Mouse (Mus musculus) hematopoietic stem cell, adult 5-6 weeks (primary cell): Measurements from ENCODE around the gene Tfcp2. TPM values are rescaled to one million over a fixed set of nuclear protein-coding genes. Genes with fewer than 3 reads are reported as not detected.

ENCODE experiments used
- ATAC-seq, 2 experiments: fragments of 125-278 bp in 1 of 2; replicated peaks in 1 of 2; 2 replicates each; pipeline ENCODE4 v1.8.0; 2016 to 2017; ENCODE audit warnings: inconsistent platforms in 2 of 2, mild to moderate bottlenecking in 2 of 2, moderate number of reproducible peaks in 2 of 2, low read depth in 1 of 2, moderate TSS enrichment in 1 of 2; ENCODE audit not compliant: low FRiP score in 2 of 2, poor library complexity in 2 of 2, severe bottlenecking in 2 of 2, insufficient read depth in 1 of 2, low TSS enrichment in 1 of 2
- total RNA-seq: library from RNA; stranded (forward); fragments of 172-1452, 232-1000 nt; gene quantifications from 2 replicates; pipeline ENCODE4 v1.2.3, GENCODE M21; 2017

Gene Tfcp2
- 10.9 and 12.4 TPM in 2 replicates for total RNA-seq

DNA sequence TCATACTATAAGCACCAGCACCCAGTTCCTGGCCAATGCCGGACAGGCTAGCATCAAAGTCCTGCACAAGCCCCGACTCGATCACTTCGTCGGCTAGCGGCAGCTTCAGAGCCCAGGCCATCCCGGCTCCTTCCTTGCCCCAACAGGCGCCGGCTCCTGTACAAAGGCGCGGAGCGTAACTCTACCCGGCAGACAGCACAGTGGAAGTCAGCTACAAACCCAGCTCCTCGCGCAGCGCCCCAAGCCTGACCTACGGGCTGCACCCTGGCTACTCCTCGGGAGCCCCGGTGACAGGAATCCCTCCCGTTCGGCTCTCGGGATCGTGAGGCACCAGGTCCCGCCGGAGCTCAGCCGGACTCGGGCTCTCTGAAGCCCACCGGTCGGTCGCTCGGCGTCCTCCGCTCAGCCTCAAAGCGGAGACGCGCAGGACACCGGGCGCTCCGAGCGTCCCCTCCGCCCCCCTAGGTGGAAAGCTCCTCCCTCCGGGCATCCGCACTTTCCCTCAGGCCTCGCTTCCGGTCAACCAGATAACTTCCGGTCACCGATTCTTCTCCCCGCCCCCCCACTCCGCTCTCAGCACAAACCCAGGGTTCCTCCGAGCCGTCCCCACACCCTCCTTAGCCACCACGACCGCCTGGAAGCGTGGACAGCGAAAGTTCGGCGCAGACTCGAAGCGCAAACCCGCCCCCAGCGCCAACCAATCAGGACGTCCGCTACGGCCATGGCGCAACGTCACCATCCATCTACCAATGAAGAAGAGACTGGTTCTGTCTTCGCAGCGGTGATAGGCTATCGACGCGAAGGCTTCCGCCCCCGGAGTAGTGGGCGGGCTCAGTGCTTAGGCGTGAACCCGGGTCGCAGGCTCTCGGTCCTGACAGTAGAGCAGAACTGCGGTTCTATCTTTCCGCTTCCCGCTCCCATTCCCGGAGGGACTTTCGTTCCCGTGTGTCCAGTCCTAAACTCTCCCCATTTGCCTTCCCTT, at the start of gene Tfcp2:
TSS of gene Tfcp2 (minus strand) at position 683 of the 982 bp plus-strand sequence.
- peak; percentile 100 for ATAC-seq

DNA sequence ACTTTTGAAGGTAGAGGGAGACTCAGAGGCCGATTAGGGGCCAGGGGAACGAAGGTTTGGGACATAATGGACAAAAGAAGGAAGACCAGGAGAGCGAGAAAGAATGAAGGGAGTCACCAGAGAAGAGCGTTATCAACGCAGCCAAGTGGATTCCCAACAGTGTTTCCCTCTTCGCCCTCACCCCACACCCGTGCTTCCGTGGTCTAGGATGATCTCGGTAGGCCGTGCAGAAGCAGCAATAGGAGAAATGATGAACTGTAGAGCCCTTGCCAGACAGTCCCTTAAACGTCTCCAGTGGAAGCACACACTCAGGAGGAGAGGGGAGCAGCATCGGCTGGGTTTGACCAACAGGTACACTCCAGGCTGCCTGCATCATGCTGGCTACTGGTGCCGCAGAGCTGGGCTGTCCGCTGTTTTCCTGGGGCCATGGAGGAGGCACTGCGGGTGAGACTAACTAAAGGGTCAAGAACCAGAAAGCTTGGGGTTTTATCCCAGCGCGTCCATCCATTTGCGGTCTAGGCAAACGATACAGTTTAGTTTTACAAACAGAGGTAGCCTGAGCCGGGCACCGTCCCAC, 49.0 kb upstream of the Tfcp2 start:
- ATAC-seq = no peak

DNA sequence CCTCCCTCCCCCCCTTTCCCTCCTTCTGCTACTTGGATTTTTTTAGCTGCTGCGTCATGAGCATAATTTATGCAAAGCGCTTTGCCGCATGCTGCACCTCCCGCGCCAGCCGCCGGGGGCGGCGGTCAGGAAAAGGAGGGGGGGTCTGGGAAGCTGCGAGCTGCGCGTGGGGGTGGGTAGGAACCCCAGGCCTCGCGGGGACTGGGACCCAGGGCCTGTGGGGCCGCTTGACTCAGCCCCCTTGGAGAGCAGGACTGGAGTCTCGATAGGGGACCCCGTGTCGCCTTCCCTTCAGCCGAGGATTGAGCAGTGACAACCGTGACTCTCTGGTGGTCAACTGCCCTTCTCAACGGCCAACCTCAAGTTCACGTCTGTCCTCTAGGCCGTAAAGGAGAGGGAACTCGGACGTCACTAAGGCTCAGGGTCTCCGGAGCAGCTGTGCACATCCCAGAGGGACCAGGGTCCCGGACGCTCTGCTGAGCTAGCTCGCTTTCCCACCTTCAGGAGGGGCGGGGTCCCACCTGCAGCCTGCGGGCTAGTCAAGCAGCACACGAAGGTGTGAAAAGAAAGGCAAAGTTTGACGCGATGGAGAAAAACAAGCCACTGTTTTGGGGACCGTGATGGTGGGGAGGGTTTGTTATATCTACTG, 48.4 kb upstream of the Tfcp2 start:
- peak; percentile 60 to 72 for ATAC-seq

DNA sequence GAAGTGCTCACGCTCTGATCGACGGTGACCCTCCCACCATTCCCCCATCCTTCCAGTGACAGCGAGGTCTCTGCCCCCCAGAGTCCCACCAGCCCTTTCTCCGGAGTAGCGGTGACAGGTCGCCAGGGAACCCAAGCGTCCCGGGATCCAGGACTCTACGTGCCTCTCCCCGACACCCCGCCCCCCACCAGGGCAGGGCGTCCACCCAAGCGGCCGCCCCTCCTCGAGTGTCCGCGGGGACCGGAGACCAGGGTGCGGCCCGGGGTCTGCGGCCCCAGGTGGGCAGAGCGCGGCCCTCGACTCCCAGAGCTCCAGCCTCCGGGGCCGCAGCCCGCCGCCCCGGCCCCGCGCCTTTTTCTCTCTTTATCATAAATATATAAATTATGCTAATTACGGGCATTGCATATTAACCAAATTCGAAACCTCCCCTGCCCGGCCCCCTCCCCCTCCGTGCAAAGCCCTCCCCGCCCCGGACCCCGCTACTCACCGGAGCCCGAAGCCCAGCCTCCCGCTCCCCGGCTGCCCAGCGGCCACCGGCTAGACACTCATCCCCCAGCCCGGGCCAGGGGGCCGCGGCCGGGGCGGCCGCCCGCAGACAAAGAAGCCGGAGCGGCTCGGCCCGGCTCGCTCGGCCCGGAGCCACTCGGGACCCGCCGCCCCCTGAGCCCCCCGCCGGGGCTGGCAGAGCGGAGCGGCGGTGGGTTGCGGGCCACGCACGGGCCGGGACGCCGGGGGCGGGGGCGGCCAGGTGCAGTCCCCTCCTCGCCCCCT, 47.7 kb upstream of the Tfcp2 start, which contains the start of gene Pou6f1:
TSS of gene Pou6f1 (minus strand) at position 709 of the 771 bp plus-strand sequence.
- ATAC-seq = no peak

DNA sequence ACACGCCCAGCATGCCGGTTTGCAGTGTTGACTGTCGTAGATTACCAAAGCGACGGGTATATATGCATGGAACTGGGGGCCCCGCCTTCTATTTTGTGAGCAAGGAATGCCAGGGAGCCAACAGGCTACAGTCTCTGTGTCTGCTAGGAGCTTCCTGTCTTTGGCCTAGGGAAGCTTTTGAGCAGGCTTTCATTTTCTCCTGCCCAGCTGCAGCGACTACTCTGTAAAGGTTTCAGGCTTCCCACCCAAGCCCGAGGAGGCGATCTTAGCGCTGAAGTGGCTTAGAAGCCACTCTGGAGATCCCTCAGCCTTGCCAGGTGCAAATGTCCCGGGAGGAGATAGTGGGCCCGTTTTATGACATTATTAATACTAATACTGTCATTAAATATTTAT, 47.1 kb upstream of the Tfcp2 start:
- ATAC-seq = no peak

DNA sequence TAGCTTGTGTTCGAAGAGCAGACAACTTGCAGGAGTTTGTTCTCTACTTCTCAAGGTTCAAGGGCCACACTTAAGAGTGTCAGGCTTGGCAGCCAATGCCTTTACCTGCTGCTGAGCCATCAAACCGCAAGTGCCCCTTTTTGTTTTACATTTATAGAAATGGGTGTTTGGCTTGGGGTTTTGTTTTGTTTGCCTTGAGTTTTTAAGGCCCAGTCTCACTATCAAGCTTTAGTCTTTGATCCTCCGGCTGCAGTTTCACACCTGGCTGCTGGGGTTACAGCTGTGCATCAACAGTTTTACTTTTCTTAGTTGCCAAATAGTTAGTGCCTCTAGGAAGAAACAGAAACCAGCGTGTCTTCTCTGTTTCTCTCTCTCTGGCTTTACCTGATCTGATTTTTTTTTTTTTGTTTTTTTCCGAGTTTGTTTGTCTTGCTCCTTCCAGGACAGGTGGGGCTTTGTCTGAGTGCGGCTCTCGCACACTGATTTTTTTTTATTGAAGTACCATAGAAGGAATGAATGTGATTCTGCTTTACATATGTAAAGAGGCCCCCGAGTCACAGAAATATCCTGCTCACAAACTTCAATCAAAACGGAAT, 46.6 kb upstream of the Tfcp2 start:
- ATAC-seq = no peak

DNA sequence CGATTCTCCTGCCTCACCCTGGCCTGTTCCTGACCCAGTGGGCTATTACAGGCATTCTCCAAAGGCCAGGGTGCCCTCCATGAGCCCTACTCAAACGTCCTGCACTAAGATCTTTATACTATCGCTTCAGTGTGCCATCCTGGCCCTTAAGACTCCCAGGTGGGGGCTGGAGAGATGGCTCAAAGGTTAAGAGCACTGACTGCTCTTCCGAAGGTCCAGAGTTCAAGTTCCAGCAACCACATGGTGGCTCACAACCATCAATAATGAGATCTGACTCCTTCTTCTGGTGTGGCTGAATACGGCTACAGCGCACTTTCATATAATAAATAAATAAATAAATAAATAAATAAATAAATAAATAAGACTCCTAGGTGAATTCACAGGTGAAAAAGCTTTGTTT, 41.0 kb upstream of the Tfcp2 start:
- ATAC-seq = no peak

DNA sequence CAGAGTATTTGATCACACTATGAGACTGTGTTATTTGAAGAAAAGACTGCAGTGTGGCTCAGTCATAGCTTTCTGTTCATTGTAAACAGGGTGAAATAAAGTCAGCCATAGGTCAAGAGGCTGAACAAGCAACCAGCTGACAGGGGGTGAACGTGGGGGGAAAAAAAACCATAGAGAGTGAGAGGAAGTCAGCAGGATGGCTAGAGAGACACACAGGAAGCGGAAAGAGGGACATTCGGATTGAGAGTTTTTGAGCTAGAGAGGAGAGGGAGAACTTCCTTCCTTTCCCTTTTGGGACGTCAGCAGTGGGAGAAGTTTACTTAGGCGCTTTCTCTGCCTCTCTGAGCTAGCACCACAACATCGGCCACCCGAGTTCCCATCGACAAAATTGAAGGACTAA, 38.6 kb upstream of the Tfcp2 start:
- ATAC-seq = no peak

DNA sequence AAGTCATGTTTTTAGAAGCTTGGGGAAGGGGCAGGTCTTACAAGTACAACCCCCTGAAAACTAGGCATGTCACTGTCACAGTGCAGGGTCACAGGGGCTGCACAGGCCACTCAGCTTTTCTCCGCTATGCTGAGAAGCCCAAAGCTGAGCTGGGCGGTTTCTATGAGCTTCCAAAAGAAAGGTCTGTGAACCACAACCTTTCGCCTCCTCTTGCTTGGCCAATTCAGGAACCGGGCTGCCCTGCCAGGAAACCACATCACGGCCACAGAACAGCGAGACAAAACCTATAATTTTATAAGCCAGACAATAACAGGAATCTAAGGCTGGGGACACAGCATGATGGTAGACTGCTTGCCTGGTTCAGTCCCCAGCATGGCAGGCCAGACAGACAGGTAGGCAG, 36.5 kb upstream of the Tfcp2 start:
- ATAC-seq = peak; percentile 49 to 57; a peak in 1 of 4 replicates

DNA sequence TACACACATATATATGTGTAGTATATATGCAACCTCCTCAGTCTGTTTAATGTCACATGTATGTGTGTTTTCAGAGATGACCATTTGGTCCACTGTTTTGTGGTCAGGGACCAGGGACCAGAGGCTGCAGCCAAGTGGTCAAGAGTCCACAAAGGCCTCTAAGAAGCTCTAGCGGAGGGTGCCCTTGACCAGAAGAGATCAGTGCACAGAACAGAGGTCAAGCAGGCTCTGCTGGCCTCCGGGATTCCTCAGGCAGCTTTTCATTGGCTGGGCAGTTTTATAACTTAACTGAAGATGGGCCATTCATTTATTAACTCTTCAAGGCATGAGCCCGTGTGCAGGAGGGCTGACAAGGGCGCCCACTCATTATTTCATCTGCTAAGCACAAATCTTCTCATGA, 35.4 kb upstream of the Tfcp2 start:
- no peak for ATAC-seq

DNA sequence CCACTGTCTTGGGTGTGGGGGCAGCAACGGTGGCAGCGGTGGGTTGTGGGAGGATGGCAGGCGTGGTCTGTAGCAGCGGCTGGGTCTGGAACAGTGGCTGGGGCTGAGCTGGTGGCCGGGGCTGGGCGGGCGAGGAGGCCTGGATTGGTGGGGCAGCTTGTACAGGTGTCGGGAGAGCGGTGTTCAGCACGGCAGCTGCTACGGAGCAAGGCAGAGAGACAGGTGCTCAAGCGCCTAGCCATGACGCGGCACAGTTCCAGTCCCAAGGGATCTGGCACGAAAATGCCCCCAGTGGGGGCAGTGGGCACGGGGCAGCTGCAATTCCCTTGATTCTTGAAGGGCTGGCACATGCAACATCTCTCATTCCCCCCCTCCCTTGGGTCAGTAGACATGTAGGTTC, 34.1 kb upstream of the Tfcp2 start:
- no peak for ATAC-seq

DNA sequence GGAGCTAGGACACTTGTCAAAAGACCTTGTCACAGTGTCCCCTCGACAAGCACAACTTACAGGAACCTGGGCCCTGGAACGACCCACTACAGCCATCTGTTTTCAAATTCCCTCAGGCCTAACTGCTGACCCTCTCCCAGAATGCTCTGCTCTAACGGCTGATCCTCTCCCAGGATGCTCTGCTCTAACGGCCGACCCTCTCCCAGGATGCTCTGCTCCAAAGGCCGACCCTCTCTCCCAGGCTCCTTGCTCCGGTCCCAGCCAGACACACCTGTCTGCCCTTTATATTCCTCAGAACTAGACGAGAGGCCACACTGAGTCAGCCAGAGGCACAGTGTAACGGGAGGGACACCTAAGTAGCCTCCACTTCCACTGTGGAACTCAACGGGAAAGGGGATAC, 28.3 kb upstream of the Tfcp2 start:
- ATAC-seq = no peak

DNA sequence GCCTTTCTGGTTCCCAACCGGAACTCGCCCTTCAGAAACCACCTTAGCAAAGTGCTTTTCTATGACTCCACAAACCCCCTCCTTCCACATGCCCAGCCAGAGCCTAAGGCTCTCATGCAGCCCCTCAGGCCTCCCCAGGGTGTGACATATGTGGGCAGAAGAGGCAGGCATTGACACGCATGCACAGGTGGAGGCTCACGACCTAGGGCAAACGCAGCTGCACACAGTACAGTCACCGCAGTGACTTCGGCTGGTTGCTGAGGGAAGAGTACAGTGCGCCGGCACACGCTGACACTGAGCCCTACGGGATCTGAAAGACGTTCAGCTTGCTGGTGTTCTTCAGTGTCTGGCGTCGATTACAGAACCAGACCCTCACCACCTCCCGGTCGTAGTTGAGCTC, 26.2 kb upstream of the Tfcp2 start:
- ATAC-seq = no peak

DNA sequence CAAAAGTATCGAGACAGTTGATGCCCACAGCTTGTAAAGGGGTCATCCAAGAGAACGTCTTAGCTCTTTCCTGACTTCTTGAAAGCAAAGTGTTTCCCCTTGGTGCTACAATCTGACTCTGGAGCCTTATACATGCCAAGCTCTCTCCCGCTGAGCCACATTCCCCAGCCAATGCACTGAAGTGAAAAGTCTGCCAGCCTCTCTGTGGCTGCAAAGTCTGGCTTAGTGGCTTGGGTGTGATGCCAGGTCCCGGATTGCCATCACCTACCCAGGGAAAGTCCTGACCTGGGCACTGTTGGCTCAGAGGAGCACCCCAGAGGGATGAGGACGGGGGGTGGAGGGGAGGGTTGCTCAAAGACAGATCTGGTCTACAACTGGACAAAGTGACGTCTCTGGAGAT, 25.0 kb upstream of the Tfcp2 start:
- no peak for ATAC-seq

DNA sequence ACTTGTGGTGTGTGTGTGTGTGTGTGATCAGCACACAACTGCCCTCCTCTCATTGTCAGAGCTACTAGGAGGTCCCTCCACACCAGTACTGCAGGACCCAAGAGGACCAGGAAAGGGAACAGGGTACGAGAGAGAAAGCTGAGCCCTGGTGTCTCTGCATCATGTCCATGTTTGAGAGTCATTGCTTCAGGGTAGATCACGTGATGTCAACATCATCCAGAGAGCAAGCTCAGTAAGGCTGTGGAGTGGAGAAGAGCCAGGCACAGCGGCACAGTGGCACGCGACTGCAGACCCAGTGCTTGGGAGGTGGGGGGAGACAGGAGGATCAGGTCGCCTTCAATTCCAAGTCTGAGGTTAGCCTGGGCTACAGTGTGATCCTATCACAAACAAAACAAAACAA, 24.6 kb upstream of the Tfcp2 start:
- ATAC-seq = no peak

DNA sequence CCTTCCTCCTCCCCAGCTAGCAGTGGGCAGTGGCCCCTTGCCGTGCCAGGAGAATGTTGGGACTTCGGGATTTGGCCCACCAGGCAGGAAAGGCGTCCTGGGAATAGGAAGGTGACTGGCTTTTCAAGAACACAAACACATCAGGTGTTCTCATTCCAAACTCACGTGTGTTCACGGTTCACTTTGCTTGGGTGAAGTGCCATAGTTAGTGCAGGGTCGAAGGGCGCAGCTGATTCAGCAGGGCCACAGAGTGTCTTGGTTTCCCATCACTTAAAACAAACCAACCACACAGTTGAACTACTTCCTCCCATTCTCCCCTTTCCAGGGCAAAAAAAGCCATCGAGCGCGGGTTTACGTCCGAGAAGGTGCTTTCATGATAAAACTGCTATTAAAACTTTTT, 23.6 kb upstream of the Tfcp2 start:
- no peak for ATAC-seq

DNA sequence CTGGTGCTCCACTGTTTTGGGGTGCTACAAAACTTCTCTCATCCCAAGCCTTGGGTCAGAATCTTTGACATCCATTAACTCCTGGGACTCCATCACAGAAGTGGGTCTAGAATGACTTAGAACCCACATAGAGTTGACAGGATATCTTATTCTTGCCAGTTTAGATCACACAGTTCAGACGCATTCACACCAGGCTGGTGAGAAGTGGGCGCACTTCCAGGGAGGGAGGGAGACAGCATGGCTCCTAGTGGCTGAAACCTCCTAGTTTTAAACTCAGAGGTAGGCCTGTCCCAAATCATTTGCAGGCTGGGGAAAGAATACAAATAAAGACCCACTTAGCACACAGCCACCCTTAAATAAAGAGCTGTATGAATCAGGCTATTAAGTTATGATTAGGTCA, 22.6 kb upstream of the Tfcp2 start:
- ATAC-seq = no peak
